Mouse (Mus musculus) kidney, postnatal 36 days (tissue): ENCODE data around the gene Yes1.
"Not testable (repeated sequence)": the region's sequence is repeated elsewhere in the genome, so short reads cannot be mapped to it uniquely, and the experiment has no call there.

Experiments used
- DNase-seq, 2 experiments: peaks; one replicate each; pipeline ENCODE4 v3.0.0; 2021 to 2022; ENCODE audit warnings: mixed read lengths in 2 of 2

Yes1 gene

GRCm38 (mm10) chr5:32711485-32711884 is 100.5 kb downstream of the Yes1 start:
- DNase-seq: no peak

- DNase-seq: no peak
Observed at GRCm38 (mm10) chr5:32712221-32713041, 101.5 kb downstream of the Yes1 start.

- no peak for DNase-seq
Observed at GRCm38 (mm10) chr5:32713042-32713702, 102.2 kb downstream of the Yes1 start.

GRCm38 (mm10) chr5:32713703-32714467 is 102.9 kb downstream of the Yes1 start:
- DNase-seq: peak; percentile 88 to 96

- DNase-seq: no peak
Observed at GRCm38 (mm10) chr5:32717726-32718125, 106.8 kb downstream of the Yes1 start.

- no peak for DNase-seq
Observed at GRCm38 (mm10) chr5:32718916-32719315, 107.9 kb downstream of the Yes1 start.

GRCm38 (mm10) chr5:32720416-32720815 is 109.4 kb downstream of the Yes1 start:
- no peak for DNase-seq

- DNase-seq: no peak
Observed at GRCm38 (mm10) chr5:32721316-32721715, 110.3 kb downstream of the Yes1 start.

- DNase-seq: no peak
Observed at GRCm38 (mm10) chr5:32722263-32722662, 111.3 kb downstream of the Yes1 start.

- DNase-seq: not testable (repeated sequence)
Observed at GRCm38 (mm10) chr5:32722711-32723110, 111.7 kb downstream of the Yes1 start.

GRCm38 (mm10) chr5:32723981-32724380 is 113.0 kb downstream of the Yes1 start:
- no peak for DNase-seq

- peak; percentile 35 to 67 for DNase-seq
Observed at GRCm38 (mm10) chr5:32725397-32725796, 114.4 kb downstream of the Yes1 start.

GRCm38 (mm10) chr5:32728300-32728699 is 117.3 kb downstream of the Yes1 start:
- DNase-seq: no peak

- DNase-seq: no peak
Observed at GRCm38 (mm10) chr5:32728851-32729250, 117.9 kb downstream of the Yes1 start.

- DNase-seq: not testable (repeated sequence)
Observed at GRCm38 (mm10) chr5:32733892-32734291, 122.9 kb downstream of the Yes1 start.

GRCm38 (mm10) chr5:32735779-32736178 is 124.8 kb downstream of the Yes1 start:
- no peak for DNase-seq
